Comparison of ENCODE assay signal across 25 mouse cellular contexts in the genomic region with DNA sequence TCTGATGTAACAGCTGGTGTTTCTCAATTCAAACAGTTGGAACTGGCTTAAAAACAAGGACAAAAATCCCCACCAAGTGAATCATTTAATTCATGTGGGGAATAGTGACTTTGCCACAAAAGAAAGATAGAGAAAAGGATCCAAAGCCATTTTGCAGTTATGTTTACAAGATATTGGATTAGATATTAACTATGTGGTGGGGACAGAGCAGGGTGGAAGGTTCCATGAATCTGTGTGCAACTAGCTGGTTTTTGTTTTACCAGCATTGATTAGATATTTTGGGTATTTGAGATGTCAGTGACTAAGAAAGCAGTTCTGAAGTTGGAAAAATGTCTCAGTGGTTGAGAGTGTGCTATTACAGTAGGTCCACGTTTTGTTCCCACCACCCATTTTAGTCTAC. TPM values are rescaled to one million over a fixed set of nuclear protein-coding genes. Genes with fewer than 3 reads are reported as not detected.
A peak's percentile ranks its signal among the peaks of the same experiment; 100 is the strongest.
DNase-seq lines count a peak whose midpoint lies in the region; ATAC-seq and TF ChIP-seq lines count a peak whose summit lies in the region.
"Had no signal": no experiment of that assay in that cellular context is flagged by ENCODE, and none has a peak within 500 bp of the region (broad histone marks: within the 10 kb centered on the region; RNA-seq: fewer than 3 reads in every experiment).

No protein-coding gene starts in this region.

- H3K27me3 ChIP-seq in liver, adult 2 months (ENCODE audit: control insufficient read depth, insufficient read depth, low read length): no peaks in the 10 kb centered on the region
- H3K27me3 ChIP-seq: CH12.LX, Patski had no signal

- no peak for ATAC-seq in megakaryocyte-erythroid progenitor cell, adult 5-6 weeks (replicated peaks; ENCODE audit: low FRiP score, low TSS enrichment, poor library complexity, severe bottlenecking)
- ATAC-seq: activated CD4-positive, CD25-positive, alpha-beta regulatory T cell, adult 4 months; CD4-positive, CD25-positive, alpha-beta regulatory T cell, adult 4 months; Patski had no signal

- 24% methylated on average over 1 of the region's 1 CpGs for WGBS in liver, adult 2 months

- H3K9ac ChIP-seq in liver, adult 2 months (ENCODE audit: low read depth, low read length): no peak overlapping the region

- peak; percentile 77 for DNase-seq in liver, adult 2 months (ENCODE audit: extremely low read depth, low read depth, low spot score)
- DNase-seq in liver (no peak), A20 (ENCODE audit: low read depth, low spot score) (peak; percentile 87)
- DNase-seq: adrenal gland, adult 2 months; adrenal gland, adult 8-10 months; adrenal gland, postnatal 10 days; adrenal gland, postnatal 14 days; adrenal gland, postnatal 25 days; adrenal gland, postnatal 36 days; B cell, adult 2 months; cerebellum, adult 11 months; cerebellum, adult 11-12 months; cerebellum, adult 18-20 months; cerebellum, adult 2 months had no signal

- H3K4me3 ChIP-seq in liver, adult 2 months (ENCODE audit: insufficient read depth, low read depth, low read length): no peak overlapping the region

- peaks cover 1% of the 10 kb centered on the region; the same call in 1 of the 2 replicates for H3K4me1 ChIP-seq in liver, adult 2 months (ENCODE audit: control insufficient read depth, insufficient read depth, low read length)

- no peak for TF ChIP-seq POLR2A in liver, adult 2 months (IDR thresholded peaks at IDR 0.05; ENCODE audit: extremely low read depth, insufficient read depth, low read length)

- TF ChIP-seq CTCF in liver, adult 2 months (IDR thresholded peaks at IDR 0.05; ENCODE audit: low read depth, low read length): no peak

- H3K79me2 ChIP-seq in liver, adult 2 months (ENCODE audit: control insufficient read depth, insufficient read depth, low read length): no peaks in the 10 kb centered on the region

- H3K36me3 ChIP-seq in liver, adult 2 months (ENCODE audit: control insufficient read depth, insufficient read depth, low read length): no peaks in the 10 kb centered on the region
- H3K36me3 ChIP-seq: G1E had no signal

- H3K27ac ChIP-seq in liver, adult 2 months (replicated peaks; ENCODE audit: insufficient read depth, low read depth, low read length): no peak overlapping the region; the same call in 1 of the 2 replicates

RNA-seq across cellular contexts. Expression of a gene that starts 58.9 kb away (rescaled TPM):
- not detected in 2 replicates for total RNA-seq in liver, adult 2 months (2014; rRNA removed)
- polyA plus RNA-seq in liver, adult 2 months (2012; rRNA removed): not detected in 2 replicates
- not detected in 2 replicates for total RNA-seq in megakaryocyte-erythroid progenitor cell, adult 5-6 weeks (2014; fragmentation: Nextera tagmentation)
- not detected in 2 replicates for total RNA-seq in megakaryocyte-erythroid progenitor cell, adult 5-6 weeks (2017)
- total RNA-seq: adrenal gland, adult 18-20 months; adrenal gland, adult 2 months; adrenal gland, adult 8-10 months; adrenal gland, postnatal 10 days; adrenal gland, postnatal 14 days; adrenal gland, postnatal 25 days; adrenal gland, postnatal 36 days; adrenal gland, postnatal 4 days; CH12.LX; ES-E14; G1E; MEL had no signal
- polyA plus RNA-seq: activated CD4-positive, CD25-positive, alpha-beta regulatory T cell, adult 4 months; adrenal gland, adult 2 months; C2C12; CD4-positive, CD25-positive, alpha-beta regulatory T cell, adult 4 months; G1E; Patski had no signal
